Mouse (Mus musculus): ENCODE data around the gene Bsg.

- TF ChIP-seq CTCF (IDR thresholded peaks at IDR 0.05; ENCODE audit: low read depth) (no peak), EP300 (IDR thresholded peaks at IDR 0.05; ENCODE audit: low read depth) (no peak)
Observed at GRCm38 (mm10) chr10:79701443-79702129, 2.7 kb upstream of the Bsg start.
